Mouse (Mus musculus): ENCODE measurements around the gene Arl4d. TPM values are rescaled to one million over a fixed set of nuclear protein-coding genes. Genes with fewer than 3 reads are reported as not detected.

The Arl4d gene
- polyA plus RNA-seq, 1 experiment from 2014 or later, result 4.3 TPM

GRCm38 (mm10) chr11:101689701-101690113 lies 24.4 kb downstream of the Arl4d start:
- Histone ChIP-seq H3K4me1 (ENCODE audit: control insufficient read depth, insufficient read depth, low read length) (no peaks in the 10 kb centered on the region), H3K27ac (replicated peaks; ENCODE audit: low read depth, low read length) (no peak overlapping the region), H3K36me3 (replicated peaks; ENCODE audit: control insufficient read depth, insufficient read depth, low read depth, low read length) (no peaks in the 10 kb centered on the region), H3K4me3 (ENCODE audit: low read depth, low read length) (no peak overlapping the region), H3K9ac (replicated peaks; ENCODE audit: low read length) (no peak overlapping the region), H3K9me3 (replicated peaks; ENCODE audit: control insufficient read depth, low read length) (no peaks in the 10 kb centered on the region), H3K27me3 (ENCODE audit: control insufficient read depth, insufficient read depth, low read length) (no peaks in the 10 kb centered on the region), H3K4me2 (ENCODE audit: low read depth, low read length) (no peak overlapping the region)
- 69% methylated on average over 10 of the region's 10 CpGs for WGBS
- DNase-seq (ENCODE audit: low spot score) (no peak), ATAC-seq (replicated peaks; ENCODE audit: insufficient number of reproducible peaks, low FRiP score, low TSS enrichment, low read depth) (no peak)

GRCm38 (mm10) chr11:101690326-101690725 lies 25.0 kb downstream of the Arl4d start:
- Histone ChIP-seq H3K9ac (replicated peaks; ENCODE audit: low read length) (no peak overlapping the region), H3K9me3 (replicated peaks; ENCODE audit: control insufficient read depth, low read length) (no peaks in the 10 kb centered on the region), H3K4me2 (ENCODE audit: low read depth, low read length) (no peak overlapping the region), H3K4me1 (ENCODE audit: control insufficient read depth, insufficient read depth, low read length) (no peaks in the 10 kb centered on the region), H3K4me3 (ENCODE audit: low read depth, low read length) (no peak overlapping the region), H3K27ac (replicated peaks; ENCODE audit: low read depth, low read length) (no peak overlapping the region), H3K27me3 (ENCODE audit: control insufficient read depth, insufficient read depth, low read length) (no peaks in the 10 kb centered on the region), H3K36me3 (replicated peaks; ENCODE audit: control insufficient read depth, insufficient read depth, low read depth, low read length) (no peaks in the 10 kb centered on the region)
- no peak for DNase-seq (ENCODE audit: low spot score)
- ATAC-seq (replicated peaks; ENCODE audit: insufficient number of reproducible peaks, low FRiP score, low TSS enrichment, low read depth), result no peak
- 64% methylated on average over 5 of the region's 5 CpGs for WGBS

- no peaks in the 10 kb centered on the region for H3K36me3 ChIP-seq (replicated peaks; ENCODE audit: control insufficient read depth, insufficient read depth, low read depth, low read length)
- H3K27me3 ChIP-seq (ENCODE audit: control insufficient read depth, insufficient read depth, low read length), result no peaks in the 10 kb centered on the region
- H3K4me1 ChIP-seq (ENCODE audit: control insufficient read depth, insufficient read depth, low read length), result peaks cover 7% of the 10 kb centered on the region
- H3K4me3 ChIP-seq (ENCODE audit: low read depth, low read length), result no peak overlapping the region
- H3K9ac ChIP-seq (replicated peaks; ENCODE audit: low read length), result peak overlapping the region; percentile 71
- WGBS, result 3% methylated on average over 20 of the region's 20 CpGs
- H3K9me3 ChIP-seq (replicated peaks; ENCODE audit: control insufficient read depth, low read length), result no peaks in the 10 kb centered on the region
- H3K4me2 ChIP-seq (ENCODE audit: low read depth, low read length), result peak overlapping the region; percentile 39
- H3K27ac ChIP-seq (replicated peaks; ENCODE audit: low read depth, low read length), result peak overlapping the region; percentile 28; the same call in 1 of the 2 replicates
- DNase-seq (ENCODE audit: low spot score) (peak; percentile 77), ATAC-seq (replicated peaks; ENCODE audit: insufficient number of reproducible peaks, low FRiP score, low TSS enrichment, low read depth) (peak; percentile 77)
These were observed 30.7 kb downstream of the Arl4d start for GRCm38 (mm10) chr11:101695906-101696661.

GRCm38 (mm10) chr11:101697156-101697861 lies 32.0 kb downstream of the Arl4d start:
- no peak overlapping the region for H3K4me2 ChIP-seq (ENCODE audit: low read depth, low read length)
- H3K9me3 ChIP-seq (replicated peaks; ENCODE audit: control insufficient read depth, low read length), result no peaks in the 10 kb centered on the region
- H3K4me3 ChIP-seq (ENCODE audit: low read depth, low read length), result no peak overlapping the region
- no peak overlapping the region for H3K9ac ChIP-seq (replicated peaks; ENCODE audit: low read length)
- H3K27ac ChIP-seq (replicated peaks; ENCODE audit: low read depth, low read length), result 0 out of 2 replicates have a peak overlapping the region, but pooled peaks have one; percentile 22
- H3K27me3 ChIP-seq (ENCODE audit: control insufficient read depth, insufficient read depth, low read length), result no peaks in the 10 kb centered on the region
- DNase-seq (ENCODE audit: low spot score) (no peak), ATAC-seq (replicated peaks; ENCODE audit: insufficient number of reproducible peaks, low FRiP score, low TSS enrichment, low read depth) (no peak)
- no peaks in the 10 kb centered on the region for H3K36me3 ChIP-seq (replicated peaks; ENCODE audit: control insufficient read depth, insufficient read depth, low read depth, low read length)
- peaks cover 7% of the 10 kb centered on the region for H3K4me1 ChIP-seq (ENCODE audit: control insufficient read depth, insufficient read depth, low read length)
- WGBS, result 89% methylated on average over 9 of the region's 9 CpGs

- H3K4me3 ChIP-seq (ENCODE audit: low read depth, low read length), result no peak overlapping the region
- no peak overlapping the region for H3K27ac ChIP-seq (replicated peaks; ENCODE audit: low read depth, low read length)
- H3K9me3 ChIP-seq (replicated peaks; ENCODE audit: control insufficient read depth, low read length), result no peaks in the 10 kb centered on the region
- DNase-seq (ENCODE audit: low spot score), result no peak
- no peaks in the 10 kb centered on the region for H3K36me3 ChIP-seq (replicated peaks; ENCODE audit: control insufficient read depth, insufficient read depth, low read depth, low read length)
- no peak for ATAC-seq (replicated peaks; ENCODE audit: insufficient number of reproducible peaks, low FRiP score, low TSS enrichment, low read depth)
- H3K4me2 ChIP-seq (ENCODE audit: low read depth, low read length), result no peak overlapping the region
- H3K9ac ChIP-seq (replicated peaks; ENCODE audit: low read length), result no peak overlapping the region
- H3K27me3 ChIP-seq (ENCODE audit: control insufficient read depth, insufficient read depth, low read length), result no peaks in the 10 kb centered on the region
- peaks cover 7% of the 10 kb centered on the region for H3K4me1 ChIP-seq (ENCODE audit: control insufficient read depth, insufficient read depth, low read length)
These were observed 32.8 kb downstream of the Arl4d start for GRCm38 (mm10) chr11:101698114-101698513.

- DNase-seq (ENCODE audit: low spot score) (no peak), ATAC-seq (replicated peaks; ENCODE audit: insufficient number of reproducible peaks, low FRiP score, low TSS enrichment, low read depth) (no peak)
- Histone ChIP-seq H3K27me3 (ENCODE audit: control insufficient read depth, insufficient read depth, low read length) (no peaks in the 10 kb centered on the region), H3K27ac (replicated peaks; ENCODE audit: low read depth, low read length) (no peak overlapping the region), H3K4me1 (ENCODE audit: control insufficient read depth, insufficient read depth, low read length) (peaks cover 7% of the 10 kb centered on the region), H3K4me3 (ENCODE audit: low read depth, low read length) (no peak overlapping the region), H3K36me3 (replicated peaks; ENCODE audit: control insufficient read depth, insufficient read depth, low read depth, low read length) (no peaks in the 10 kb centered on the region), H3K4me2 (ENCODE audit: low read depth, low read length) (no peak overlapping the region), H3K9ac (replicated peaks; ENCODE audit: low read length) (no peak overlapping the region), H3K9me3 (replicated peaks; ENCODE audit: control insufficient read depth, low read length) (no peaks in the 10 kb centered on the region)
- 93% methylated on average over 1 of the region's 1 CpGs for WGBS
These were observed 34.2 kb downstream of the Arl4d start for GRCm38 (mm10) chr11:101699556-101699955.

GRCm38 (mm10) chr11:101699991-101700390 lies 34.6 kb downstream of the Arl4d start:
- no peak overlapping the region for H3K27ac ChIP-seq (replicated peaks; ENCODE audit: low read depth, low read length)

GRCm38 (mm10) chr11:101700446-101700845 lies 35.1 kb downstream of the Arl4d start:
- Histone ChIP-seq H3K36me3 (replicated peaks; ENCODE audit: control insufficient read depth, insufficient read depth, low read depth, low read length) (no peaks in the 10 kb centered on the region), H3K4me3 (ENCODE audit: low read depth, low read length) (no peak overlapping the region), H3K4me2 (ENCODE audit: low read depth, low read length) (no peak overlapping the region), H3K9me3 (replicated peaks; ENCODE audit: control insufficient read depth, low read length) (no peaks in the 10 kb centered on the region), H3K4me1 (ENCODE audit: control insufficient read depth, insufficient read depth, low read length) (peaks cover 7% of the 10 kb centered on the region), H3K27me3 (ENCODE audit: control insufficient read depth, insufficient read depth, low read length) (no peaks in the 10 kb centered on the region), H3K9ac (replicated peaks; ENCODE audit: low read length) (no peak overlapping the region), H3K27ac (replicated peaks; ENCODE audit: low read depth, low read length) (no peak overlapping the region)
- DNase-seq (ENCODE audit: low spot score) (no peak), ATAC-seq (replicated peaks; ENCODE audit: insufficient number of reproducible peaks, low FRiP score, low TSS enrichment, low read depth) (no peak)
- WGBS, result 29% methylated on average over 12 of the region's 12 CpGs

More at GRCm38 (mm10) chr11:101699991-101700390, 34.6 kb downstream of the Arl4d start:
- Histone ChIP-seq H3K36me3 (replicated peaks; ENCODE audit: control insufficient read depth, insufficient read depth, low read depth, low read length) (no peaks in the 10 kb centered on the region), H3K9ac (replicated peaks; ENCODE audit: low read length) (no peak overlapping the region), H3K4me2 (ENCODE audit: low read depth, low read length) (no peak overlapping the region), H3K4me3 (ENCODE audit: low read depth, low read length) (no peak overlapping the region), H3K4me1 (ENCODE audit: control insufficient read depth, insufficient read depth, low read length) (peaks cover 7% of the 10 kb centered on the region), H3K9me3 (replicated peaks; ENCODE audit: control insufficient read depth, low read length) (no peaks in the 10 kb centered on the region), H3K27me3 (ENCODE audit: control insufficient read depth, insufficient read depth, low read length) (no peaks in the 10 kb centered on the region)
- WGBS, result 36% methylated on average over 7 of the region's 7 CpGs
- ATAC-seq (replicated peaks; ENCODE audit: insufficient number of reproducible peaks, low FRiP score, low TSS enrichment, low read depth), result no peak
- peak; percentile 37 for DNase-seq (ENCODE audit: low spot score)

Data from embryonic facial prominence, embryonic 11.5 days (tissue).